Mouse (Mus musculus) cerebral cortex, adult 2 months (tissue): Measurements from ENCODE around the gene Pde10a.

Experiments
- WGBS: fragments of 180-500 bp; shearing (Covaris S2); methylation state at CpG from one replicate; pipeline ENCODE4 v1.1.7; 2018; 5-methylcytosine and 5-hydroxymethylcytosine counted together

The Pde10a gene

DNA sequence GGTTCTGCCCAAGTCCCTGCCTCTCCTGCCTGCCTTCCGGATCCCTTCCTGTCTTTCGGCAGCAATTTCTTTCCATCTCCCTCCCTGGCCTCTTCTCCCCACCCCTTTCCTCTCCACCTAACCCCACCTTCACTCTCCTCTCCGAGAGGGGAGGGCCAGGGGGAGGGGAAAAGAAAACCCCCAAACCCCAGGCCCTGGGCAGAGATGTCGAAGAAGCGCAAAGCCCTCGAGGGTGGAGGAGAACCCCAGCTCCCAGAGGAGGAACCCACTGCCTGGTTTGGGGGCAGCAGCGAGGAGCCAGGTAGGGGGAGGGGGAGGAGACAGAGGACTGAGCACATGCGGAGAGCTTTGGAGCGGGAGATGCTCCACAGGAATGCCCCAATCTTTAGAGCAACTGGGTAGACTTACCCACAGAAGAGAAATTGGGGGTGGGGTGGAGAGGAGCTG lies 1.7 kb downstream of the Pde10a start:
- 20% methylated on average over 9 of the region's 9 CpGs for WGBS

DNA sequence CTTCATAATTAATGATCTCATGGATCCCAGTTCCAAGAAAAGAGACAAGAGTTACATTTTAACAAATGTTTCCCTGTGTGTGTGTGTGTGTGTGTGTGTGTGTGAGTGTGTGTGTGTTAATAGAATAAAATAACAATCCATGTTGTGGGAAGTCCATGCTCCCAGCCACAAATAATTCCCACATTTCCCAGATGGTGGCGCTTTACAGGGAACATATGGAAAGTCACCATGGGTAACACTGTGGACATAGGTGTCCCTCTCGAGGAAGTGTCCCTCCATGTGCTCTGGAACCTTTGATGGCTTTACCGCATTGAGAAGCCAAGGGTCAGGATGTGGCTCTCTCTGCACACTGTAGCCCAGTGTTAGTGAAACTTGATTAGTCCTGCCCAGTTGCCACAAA lies 3.5 kb downstream of the Pde10a start:
- WGBS, result 79% methylated on average over 3 of the region's 3 CpGs

DNA sequence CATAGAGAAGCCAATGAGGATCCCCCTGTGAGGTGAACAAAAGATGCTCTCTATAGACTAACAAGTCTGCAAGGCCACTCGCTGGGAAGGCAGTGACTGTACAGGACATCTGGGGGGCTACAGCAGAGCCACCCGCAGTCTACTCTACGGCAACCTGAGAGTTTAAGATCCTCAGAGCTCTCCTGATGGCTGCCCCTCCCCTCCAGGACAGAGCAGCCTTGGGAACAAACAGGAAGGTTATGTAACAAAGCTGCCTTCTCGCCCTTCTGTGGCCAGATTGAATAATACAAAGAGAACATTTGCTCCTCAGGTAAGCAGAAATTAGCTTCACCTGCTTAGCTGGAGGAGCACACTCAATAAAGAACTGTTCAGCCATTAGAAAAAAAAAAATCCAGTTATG lies 7.4 kb downstream of the Pde10a start:
- 76% methylated on average over 4 of the region's 4 CpGs for WGBS

DNA sequence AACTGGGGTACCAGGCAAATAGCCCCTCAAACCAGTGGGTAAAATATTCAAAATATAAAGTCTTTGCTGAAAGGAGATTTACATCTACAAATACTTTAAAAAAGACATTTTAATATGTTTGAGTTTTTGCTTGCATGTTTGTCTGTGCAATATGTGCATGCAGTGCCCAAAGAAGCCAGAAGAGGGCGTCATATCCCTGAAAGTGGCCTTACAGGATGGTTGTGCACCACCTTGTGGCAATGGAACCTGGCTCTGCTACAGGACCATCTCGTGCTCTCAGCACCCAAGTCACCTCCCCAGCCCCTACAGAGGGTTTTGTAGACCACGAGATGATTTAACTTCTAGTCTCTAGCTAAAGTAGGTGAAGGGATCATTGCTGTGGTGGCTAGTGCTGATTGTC lies 8.7 kb downstream of the Pde10a start:
- 58% methylated on average over 3 of the region's 3 CpGs for whole genome bisulfite sequencing

DNA sequence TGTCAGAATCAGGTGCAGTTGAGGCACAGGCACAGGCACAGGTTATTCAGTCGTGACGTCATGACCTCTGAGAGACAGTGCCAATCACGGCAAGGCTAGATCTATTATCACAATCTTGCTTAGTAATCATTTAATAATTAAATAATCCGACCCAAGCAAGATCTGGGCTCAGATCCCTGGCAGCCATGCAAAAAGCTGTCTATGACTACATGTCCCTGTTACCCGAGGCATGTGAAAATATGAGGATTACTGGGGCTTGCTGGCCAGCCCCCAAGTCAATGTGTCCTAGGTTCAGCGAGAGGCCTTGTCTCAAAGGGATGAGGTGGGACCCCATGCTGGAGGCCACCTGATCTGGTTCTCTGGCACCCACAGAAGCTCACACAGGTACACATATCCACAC lies 11.3 kb downstream of the Pde10a start:
- 77% methylated on average over 6 of the region's 6 CpGs for WGBS

DNA sequence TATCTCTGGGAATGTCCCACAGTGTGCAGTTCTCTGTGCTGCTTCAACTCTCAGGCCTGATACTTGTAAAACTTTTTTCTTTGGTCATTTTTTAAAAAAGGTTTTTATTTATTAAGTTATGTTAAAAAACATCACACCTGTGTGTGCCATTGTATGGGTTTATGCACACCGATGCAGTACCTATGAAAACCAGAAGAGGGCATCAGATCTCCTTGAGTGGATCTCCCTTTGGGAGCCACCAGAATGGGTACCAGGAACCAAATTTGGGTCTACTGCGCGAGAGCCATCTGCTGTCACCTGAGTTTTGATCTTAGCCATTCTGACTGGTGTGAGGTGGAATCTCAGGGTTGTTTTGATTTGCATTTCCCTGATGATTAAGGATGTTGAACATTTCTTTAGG lies 12.9 kb downstream of the Pde10a start:
- 71% methylated on average over 3 of the region's 3 CpGs for WGBS

DNA sequence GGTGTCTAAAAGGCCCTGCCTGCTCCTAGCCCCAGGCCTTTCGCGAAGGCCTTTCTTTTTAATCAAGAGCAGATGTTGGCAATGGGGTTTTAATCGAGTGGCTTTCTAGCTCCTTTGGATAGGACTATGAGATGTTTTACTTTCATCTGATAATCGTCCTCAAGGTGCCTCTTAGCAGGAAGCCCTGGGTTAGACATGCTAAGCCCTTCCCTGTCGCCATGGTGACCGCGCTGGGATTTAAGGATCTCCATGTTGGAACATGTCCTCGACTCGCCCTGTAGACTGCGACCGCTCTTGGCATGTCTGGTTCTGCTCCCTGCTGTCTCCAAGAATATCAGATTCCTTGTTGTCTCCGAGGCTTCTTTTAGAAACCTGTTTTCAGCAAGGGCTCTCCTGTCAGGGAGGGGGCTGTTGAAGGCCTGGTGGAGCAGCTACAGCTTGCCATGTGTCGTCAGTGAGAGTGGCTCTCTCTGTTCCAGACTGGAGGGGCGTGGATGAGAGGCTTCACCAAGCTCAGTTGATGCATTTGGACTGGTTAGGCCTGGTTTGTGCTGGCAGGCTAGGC lies 16.9 kb downstream of the Pde10a start:
- WGBS, result 60% methylated on average over 14 of the region's 14 CpGs

DNA sequence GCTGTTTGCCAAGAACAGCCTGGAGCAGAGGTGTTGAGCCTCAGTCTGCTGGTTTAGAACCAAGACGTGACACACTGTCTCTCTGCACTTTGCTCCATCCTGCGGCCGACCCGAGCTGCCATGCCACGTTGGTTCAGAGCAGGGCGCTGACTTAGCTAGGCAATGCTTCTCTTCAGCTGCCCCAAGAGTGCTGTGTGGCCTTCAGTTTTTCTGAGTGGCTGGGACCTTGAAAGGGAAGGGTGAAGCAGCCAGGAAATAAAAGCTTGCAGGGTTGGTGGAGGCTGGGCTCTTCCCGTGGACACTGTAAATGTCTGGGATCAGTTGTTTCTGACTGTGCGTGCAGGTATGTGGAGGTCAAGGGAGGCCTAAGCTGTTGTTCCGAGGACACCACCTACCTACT lies 21.2 kb downstream of the Pde10a start:
- WGBS, result 87% methylated on average over 9 of the region's 9 CpGs

DNA sequence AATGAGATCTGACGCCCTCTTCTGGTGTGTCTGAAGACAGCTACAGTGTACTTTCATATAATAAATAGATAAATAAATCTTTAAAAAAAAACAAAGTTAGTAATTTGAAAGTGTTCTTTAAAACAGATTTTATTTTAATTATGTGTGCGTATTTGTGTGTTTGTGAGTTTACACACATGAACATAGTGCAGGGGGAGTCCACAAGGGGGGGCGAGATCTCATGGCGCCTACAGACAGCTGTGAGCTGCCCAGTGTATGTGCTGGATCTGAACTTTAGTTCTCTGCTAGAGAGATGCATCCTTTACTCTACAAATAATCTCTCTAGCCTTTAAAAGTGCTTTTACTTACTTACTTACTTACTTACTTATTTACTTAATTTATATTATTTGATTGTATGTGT lies 23.6 kb downstream of the Pde10a start:
- WGBS, result 88% methylated on average over 4 of the region's 4 CpGs

DNA sequence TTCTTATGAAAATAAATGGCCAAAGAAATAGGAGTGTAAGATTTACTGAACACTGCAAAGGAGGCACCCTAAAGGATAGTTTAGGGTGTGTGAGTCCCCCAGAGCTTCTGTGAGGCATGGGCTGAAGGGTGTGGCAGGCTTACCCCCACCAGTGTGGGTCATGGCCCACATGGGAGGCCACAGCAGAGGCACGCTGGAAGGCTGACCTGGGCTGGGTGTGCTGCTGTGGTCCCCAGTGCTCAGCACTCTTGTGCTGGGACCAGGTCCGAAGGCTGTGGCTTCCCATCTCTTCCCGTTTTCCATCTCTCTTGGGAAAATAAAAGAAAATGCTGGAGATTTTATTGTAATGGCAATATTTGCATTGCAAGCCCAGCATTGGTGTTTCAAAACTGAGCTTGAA lies 26.5 kb downstream of the Pde10a start:
- WGBS, result 83% methylated on average over 3 of the region's 3 CpGs

DNA sequence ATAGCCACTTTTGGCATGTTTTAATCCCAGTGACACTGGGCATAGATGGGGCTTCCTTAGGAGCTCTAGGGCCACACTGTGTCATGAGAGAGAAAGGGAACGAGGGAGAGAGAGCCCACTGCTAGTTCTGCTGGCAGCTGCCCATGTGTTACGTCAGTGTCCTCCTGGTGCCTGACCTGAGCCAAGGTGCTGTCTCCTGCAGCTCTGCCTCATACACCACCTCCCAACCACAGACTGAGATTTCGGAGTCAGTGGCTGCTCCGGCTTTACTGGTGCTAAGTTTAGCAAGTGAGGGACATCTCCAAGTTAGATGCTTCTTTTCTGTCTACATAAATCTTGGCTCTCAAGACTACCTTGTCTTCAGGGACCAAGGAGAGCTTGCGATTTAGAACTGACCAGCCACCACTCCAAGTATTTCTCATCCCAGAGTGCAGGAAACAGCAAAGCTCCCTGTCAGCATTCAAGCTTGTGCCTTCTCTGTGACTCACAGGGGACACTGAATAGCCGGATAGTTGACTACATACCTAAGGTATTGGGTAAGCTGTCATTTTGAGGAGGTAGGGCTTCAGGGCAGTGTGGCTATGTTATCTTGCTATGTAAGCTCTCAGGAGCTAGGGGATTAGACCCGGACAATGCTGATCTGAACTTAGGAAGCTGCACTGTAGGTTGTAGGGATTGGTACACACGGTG lies 27.3 kb downstream of the Pde10a start:
- 75% methylated on average over 8 of the region's 8 CpGs for WGBS

DNA sequence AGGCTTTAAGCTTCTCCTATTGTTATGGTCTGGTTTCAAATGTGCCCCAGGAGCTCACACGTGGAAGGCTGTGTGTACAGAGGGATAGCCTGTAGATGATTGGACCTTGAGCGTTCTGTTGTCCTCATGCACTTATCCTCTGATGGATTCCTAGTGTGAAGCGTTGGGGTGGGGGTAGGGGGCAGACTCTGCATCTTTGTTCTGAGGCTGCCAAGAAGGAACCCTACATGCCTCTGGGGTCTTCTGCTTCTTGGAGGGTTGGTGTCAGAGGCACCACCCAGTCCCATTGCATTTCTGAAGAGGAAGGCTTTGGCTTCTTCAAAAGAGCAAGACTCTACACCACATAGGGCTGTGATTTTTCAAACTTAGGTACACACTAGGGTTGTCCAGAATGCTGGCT lies 28.4 kb downstream of the Pde10a start:
- 76% methylated on average over 3 of the region's 3 CpGs for WGBS

DNA sequence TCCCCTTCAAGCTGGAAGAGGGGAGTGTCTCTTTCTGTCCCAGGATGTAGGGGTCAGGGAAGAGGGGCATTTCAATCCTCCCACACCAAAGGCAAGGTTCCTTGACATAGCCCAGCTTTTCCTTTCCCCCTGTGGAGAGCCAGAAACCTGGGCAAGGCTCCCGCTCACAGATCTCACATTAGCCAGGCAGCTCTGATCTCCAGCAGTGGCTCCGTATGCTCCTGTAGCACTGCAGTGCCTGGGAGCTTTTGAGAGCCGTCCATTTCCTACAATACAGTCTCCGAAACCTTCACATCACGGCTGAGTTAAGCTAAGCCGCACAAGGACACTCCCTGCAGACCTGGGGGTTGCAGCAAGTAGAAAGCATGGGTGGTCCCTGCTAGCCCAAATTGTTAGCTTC lies 29.0 kb downstream of the Pde10a start:
- WGBS, result 89% methylated on average over 6 of the region's 6 CpGs

DNA sequence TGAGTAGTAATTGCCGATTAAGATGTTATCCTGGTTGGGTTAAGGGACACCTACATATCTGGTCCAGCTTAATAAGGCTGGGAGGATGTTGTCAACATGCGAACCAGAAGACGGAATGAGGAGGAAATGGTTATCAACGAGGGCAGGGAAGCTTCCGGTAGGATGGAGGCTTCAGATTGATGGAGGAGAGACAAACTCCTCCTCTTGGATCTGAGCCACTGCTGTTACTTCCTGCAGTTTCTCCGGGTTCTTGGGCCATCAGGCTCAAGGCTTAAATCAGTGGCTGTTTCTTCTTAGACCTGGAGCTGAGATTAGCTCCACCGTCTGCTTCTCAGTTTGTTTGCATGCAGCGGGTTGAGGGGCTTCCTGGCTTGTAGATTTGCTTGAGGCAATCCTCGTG lies 30.6 kb downstream of the Pde10a start:
- 73% methylated on average over 9 of the region's 9 CpGs for WGBS

DNA sequence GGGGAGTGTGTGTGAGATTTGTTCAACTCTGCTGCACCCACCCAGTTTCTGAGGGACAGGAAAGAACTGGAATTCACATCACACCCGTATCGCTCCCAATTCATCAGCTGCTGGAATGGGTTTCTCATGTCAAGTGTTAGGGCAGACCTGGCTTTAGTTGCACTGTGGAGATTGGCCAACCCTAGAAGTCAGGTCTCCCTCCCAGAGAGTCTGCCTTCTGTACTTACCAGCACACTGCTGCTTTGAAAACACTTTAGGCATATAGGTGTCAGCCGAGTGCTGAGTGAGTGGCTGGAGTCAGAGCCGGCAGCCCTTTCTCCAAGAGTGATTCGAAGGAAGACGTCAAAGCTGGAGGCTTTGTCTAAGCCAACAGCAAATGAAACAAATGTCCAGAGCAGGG lies 31.1 kb downstream of the Pde10a start:
- 73% methylated on average over 6 of the region's 6 CpGs for WGBS

DNA sequence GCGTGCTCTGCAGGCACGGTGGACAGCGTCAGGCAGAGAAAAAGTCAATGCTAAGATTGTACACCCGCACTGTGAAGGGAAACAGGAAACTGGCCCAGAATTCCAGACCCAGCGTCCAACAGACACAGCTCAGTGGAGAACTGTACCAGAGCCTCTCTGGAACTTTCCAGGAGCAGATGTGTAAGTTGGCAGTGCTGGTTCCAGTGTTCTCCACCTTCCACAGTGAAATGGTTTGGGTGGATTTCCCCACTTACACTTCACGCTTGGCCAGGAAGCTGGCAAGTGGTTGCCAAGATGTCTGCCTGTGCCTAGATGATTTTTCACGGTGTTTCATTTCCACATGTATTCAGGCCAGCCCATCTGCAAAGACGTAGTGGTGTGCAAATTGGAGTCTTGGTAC lies 32.8 kb downstream of the Pde10a start:
- WGBS, result 70% methylated on average over 8 of the region's 8 CpGs

DNA sequence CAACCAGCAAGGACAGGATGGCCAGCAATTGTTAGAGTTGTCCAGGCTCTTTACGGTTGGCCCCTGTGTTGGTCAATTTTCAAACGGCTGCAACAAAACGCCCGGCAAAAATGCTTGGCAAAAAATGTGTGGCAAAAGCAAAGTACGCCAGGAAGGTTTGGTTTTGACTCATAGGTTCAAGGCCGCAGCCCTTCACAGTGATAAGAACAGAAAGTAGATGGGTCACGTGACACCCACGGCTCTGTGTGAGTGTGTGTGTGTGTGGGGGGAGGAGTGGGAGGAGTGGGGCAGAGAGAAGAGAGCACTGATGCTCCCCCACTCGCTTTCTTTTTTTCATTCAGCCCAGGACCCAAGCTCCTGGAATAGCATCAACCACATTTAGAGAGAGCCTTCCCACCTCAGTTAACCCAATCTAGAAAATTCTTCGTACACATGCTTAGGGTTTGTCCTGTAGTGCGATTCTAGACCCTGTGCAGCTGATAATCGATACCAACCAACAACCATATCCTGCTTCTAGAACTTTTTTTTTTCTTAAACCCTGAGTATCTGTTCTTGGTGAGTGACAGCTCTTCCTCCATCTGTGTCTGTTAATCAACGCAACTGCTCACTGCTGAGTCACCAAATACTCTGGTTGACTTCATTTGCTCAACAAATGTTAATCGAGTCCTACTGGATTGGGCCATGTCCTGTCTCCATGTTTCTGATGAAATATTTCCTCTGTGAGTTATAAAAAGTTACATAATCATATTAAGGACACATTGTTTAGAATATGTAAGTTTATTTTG lies 37.1 kb downstream of the Pde10a start:
- WGBS, result 70% methylated on average over 14 of the region's 14 CpGs

DNA sequence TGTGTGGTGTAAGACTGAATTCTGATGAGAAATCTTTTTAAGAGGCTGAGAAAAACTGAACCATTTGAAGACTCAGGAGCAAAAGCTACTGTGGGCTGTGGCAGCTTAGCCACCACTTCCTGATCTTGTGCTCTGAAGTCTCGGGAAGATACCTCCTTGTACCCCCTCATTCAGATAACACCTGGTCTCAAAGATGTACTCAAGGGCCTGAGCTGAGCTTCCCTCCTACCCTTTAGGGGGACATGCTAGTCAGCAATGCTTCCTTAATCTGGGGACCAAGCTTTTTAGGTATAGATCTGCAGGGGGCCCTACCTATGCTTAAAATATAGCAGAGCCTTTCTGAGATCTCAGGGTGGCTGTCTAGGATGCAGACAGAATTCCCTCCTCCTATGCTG lies 37.7 kb downstream of the Pde10a start:
- WGBS, result 62% methylated on average over 1 of the region's 1 CpGs

DNA sequence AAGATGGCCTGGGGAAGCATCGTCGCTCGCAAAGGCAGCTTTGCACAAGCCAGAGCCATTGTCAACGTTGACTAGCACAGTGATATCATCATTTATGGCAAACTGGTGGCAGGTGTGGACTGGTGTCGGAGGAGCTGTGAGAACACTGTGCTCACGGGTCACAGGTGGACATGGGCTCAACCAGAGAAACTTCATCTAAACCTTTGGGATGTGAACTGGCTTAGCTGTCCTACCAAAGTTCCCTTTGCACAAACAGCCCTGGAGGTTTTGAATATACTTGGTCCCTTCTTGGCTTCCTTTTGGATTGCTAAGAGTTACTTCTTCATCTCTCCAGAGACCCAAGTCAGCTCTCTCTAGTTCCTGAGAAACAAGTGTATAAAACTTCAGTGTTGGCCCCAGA lies 41.7 kb downstream of the Pde10a start, which contains the start of gene Gm17087:
Gm17087 (minus strand) TSS at position 101 of the 400 bp plus-strand sequence.
- 94% methylated on average over 6 of the region's 6 CpGs for WGBS

DNA sequence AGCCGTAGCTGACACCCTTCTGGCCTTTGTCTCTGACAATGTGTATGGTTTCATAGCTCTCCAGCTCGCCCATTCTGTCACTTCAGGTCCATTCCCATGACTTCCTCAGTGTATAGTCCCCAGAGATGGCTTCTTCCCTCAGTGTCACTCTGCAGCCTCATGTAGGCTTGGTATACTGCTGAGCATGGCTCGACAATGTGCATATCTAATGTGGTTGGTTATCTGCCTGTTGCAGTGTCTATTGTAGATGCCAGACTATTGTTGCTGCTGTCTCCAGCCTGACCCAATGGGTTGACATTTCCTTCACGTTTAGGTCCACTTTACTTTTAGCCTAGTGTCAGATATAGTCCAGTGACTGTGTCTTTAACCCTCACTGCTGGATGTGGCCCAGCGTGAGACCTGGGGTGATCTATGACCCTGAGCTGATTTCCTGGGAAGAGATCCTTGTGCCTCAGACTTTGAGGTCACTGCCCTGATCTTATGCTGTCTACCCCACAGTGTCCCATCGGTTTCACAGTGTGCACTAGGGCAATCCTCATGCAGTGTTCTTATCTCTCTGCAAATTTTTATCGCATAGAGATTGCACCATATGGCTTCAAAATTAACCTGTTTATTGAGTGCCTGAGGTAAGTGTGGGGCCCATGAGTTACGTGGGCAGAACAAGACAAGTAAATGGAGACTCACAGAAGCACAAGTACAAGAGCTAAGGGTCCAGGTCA lies 48.5 kb downstream of the Pde10a start:
- WGBS, result 82% methylated on average over 8 of the region's 8 CpGs

DNA sequence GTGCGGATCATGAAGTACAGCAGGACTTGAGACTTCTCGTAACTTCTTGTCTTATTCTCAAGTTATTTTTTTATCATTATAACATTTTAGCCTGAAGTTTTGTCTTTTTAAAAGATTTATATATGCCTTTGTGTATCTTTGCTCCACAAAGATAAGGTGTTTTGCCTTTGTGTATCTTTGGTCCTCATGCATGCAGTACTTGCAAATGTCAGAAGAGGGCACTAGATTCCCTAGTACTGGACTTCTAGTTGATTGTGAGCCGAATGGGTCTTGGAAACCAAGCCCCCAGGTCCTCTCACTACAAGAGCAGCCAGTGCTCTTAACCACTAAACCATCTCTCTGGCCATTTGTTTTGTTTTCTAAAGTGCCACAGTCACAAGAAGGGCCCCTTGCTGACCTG lies 55.2 kb downstream of the Pde10a start:
- 74% methylated on average over 3 of the region's 3 CpGs for WGBS

DNA sequence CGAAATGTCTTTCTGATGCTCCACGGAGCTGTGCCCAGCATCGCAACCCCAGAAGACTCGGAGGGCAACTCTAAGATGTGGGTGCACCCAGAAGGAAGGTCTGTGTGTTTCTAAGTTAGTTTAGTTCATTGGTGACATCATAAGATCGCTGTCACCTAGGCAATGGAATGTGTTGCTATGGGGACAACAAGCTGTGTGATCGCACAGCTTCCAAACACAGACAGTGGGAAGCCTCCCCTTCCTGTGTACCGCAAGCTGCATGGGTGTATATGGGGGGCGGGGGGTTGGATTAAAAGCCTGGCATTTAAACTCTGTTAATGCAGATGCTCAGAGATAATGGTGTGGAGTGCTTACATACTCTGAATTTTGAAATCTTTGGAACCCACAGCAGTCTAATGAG lies 56.4 kb downstream of the Pde10a start:
- WGBS, result 50% methylated on average over 8 of the region's 8 CpGs
